Mouse (Mus musculus): ENCODE measurements around the gene E2f2.

The E2f2 gene

DNA sequence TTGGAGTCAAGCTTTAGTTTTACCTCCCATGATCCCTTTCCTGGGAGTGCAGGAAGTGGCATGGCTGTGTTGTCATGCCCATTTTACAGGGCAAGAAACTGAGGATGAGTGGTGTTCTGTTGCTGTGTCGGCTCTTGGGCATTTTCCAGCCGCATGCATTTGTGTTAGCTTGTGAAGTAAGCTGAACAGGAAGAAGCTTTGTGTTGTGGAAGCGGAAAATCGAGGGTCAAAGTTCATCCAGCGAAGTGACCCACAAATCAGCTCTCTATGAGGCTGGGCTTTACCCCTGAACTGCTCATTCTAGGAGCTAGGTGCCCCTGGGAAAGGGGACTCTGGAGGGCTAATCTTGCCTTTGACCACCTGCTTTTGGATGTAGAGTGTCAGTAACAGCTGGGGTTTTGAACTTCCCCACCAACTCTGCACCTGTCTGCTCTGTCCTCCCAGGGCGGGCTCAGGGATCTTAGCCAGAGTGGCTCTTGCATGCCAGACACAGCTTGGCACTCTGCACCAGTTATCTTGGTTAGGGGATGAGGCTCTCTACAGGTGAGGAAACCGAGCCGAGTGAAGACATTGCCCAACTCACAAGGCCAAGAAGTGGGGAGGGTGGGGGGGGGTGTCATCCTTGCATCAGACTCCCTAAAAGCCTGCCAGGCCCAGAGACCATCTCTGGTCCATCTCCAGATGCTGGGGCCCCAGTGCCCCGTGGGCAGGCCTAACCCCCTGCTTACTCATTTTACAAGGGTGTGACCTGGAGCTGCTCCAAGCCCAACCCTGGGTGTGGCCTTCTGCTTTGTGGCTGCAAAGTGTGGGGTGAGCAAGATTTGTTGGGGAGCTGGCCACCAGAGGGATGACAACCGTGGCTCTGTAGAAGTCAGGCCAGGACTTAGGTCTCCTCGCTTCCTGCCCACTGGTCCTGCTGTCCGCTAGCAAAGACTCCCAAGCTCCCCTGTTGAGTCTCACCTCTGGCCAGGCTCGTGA, 2.3 kb downstream of the E2f2 start:
- DNase-seq (ENCODE audit: low spot score in 2 of 2): no peak

DNA sequence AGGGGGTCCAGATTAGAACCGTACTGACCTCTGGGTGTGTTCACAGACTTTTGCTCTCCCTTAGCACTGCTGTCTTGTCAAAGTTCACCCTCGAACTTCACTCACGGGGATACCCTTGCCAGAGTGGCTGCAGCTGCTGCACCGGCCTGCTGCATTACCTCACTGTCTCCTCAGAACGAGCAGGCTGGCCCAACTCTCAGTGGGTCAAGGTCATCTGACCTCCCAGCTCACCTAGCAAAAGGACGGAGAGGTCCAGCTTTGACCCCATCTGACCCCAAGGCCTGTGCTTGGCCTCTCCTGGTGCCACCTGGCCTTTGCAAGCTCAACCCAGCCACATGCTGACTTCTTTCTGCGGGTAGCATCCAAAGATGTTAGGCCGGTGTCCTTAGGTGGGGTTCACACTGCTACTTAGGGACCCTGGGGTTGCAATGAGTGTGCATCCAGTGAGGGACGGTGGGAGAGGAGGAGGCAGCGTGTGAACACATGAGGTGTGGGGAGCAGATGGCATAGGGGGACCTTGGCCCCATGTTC, 3.9 kb downstream of the E2f2 start:
- no peak for DNase-seq (ENCODE audit: low spot score in 2 of 2)

DNA sequence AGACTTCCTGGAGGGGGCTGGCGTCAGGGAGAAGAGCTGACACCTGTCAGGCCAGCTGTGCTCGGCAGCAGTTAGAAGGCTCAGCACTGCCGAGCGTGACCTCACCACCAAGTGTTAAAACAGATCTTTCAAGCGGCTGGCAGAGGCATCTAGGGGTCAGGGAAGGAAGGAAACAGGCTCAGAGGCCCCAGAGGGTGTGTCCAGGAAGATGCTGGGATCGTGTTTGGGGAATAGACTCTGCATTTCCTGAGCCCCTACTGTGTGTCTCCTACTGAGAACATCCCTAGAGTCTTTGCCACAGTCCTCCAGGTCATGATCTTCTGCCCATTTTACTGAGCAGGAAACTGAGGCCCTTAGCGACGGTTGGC, 5.0 kb downstream of the E2f2 start:
- DNase-seq (ENCODE audit: low spot score in 2 of 2): no peak

DNA sequence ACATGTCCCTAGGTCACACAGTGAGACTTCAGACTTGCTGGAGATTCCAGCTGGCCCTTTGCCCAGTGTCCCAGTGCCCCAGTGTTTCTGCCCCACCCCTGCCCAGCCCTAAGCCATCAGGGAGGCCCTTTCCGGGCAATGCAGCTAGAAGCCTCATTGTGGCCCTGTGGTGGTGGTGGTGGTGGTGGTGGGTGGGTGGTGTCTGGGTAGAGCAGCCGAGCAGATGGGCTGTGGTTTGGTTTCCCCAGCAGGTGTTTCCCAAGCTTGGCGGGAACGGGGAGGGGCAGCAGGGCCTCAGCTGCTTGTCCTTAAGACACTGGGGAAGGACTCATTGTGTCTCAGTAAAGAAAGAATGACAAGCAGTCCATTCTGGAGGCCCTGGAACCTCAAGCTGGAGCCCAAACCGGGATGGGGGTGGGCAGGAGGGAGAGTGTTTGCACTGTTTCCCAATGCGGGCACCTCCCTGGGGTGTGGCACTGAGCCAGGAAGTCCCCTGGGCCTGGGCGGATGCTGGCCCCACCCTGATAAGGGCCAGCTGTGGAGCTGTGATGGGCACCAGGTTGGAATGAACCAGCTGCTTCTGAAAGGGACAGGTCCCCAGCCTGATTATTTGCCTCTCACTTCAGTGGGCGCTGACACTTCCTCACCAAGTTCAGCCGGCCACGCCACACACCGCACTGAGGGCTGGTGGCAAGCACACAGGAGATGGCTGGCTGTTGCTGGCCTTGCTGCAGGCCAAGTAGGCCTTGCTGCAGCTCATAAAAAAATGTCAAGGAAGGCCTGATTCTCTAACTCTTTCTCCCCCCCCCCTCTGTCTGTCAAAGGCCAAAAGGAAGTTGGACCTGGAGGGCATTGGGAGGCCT, 5.6 kb downstream of the E2f2 start:
- no peak for DNase-seq (ENCODE audit: low spot score in 2 of 2)

DNA sequence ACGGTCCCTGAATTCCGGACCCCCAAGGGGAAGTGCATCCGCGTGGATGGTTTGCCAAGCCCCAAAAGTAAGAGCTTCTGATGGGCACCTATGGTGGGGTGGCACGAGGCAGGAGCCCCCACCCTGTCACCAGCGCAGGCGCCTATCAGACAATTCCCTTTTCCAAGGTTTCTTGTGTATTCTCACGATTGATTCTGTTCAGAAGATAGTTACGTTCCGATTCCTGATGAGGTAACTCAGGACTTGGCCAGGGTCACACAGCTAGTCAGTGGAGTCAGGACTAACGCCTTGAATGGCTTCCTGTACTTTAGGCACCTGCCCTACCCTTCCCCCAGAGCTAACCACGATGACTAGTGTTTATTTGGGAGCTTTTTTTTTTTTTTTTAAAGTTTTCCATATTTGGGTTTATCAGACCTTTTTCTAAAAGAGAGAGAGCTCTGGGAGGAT, 6.3 kb downstream of the E2f2 start:
- DNase-seq (ENCODE audit: low spot score in 2 of 2): no peak

DNA sequence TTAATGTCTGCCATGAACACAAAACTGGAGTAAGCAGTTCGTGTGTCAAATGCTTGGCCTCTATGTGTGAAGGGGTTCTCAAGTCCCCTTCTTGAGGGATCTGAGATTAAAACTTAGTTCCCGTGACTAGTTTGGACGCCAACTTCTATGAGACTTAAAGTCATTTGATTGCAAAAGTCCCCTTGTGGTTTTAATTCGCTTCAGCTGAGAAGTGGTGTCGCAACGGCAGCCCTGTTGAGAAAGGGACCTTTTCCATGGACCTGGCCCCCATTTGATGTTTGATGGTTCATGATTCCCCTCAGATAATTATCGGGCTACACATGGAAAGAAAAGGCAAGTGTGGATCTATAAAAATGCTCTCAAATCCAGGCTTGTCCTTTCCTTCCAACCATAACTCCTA, 7.3 kb downstream of the E2f2 start:
- no peak for DNase-seq (ENCODE audit: low spot score in 2 of 2)

DNA sequence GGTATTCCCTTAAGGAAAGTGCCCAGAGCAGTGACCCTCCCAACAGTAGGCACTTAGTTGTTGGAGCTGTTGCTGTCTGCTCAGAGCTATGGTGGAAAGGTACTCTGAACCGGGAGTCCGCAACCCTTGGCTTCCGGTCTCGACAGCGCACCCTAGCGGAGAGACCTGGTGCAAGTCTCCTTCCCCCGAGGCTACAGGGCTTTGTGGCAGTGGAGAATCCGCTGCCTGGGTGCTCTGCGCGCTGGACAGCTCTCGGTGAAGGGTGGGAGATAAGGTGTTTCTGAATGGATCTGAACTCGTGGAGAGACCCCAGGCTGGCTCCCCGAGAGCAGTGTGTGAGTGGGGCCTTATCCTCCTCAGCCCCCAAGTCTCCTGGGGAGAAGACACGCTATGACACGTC, 7.8 kb downstream of the E2f2 start:
- DNase-seq (ENCODE audit: low spot score in 2 of 2): peak; percentile 48 to 73

DNA sequence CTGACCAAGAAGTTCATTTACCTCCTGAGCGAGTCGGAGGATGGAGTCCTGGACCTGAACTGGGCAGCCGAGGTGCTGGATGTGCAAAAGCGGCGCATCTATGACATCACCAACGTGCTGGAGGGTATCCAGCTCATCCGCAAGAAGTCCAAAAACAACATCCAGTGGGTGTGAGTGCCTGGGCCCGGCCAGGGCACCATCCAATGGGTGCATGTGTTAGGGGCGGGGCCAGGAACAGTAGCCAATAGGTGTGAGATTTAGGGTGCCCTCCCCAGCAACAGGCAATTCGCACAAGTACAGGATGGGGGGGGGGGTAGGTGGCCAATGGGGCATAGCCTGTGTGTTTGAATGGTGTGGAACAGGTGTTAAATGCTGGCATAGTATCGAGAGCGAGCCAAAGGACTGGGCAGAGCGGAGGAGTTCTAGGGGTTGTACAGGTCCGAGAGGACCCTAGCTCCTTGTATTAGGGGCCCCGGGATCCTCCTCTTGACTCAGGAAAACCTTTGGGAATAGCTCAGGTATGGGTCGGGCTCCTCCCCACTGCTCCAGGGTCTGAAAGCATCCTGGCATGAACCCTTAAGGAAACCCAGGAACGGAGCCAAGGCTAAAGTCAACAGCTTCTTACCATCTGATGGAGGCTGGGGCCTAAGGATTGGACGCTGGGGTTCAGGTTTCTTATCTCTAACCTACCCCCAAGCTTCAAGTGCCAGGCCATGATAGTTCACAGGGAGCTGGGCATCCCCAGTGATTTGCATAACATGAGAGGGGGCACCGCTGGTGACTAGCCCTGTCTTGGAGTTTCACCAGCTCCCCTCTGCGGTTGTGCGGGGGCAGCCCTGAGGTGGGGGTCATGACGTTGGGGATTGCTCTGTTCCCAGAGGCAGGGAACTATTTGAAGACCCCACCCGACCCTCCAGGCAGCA, 8.5 kb downstream of the E2f2 start:
- peak; percentile 60 to 81 for DNase-seq (ENCODE audit: low spot score in 2 of 2)

DNA sequence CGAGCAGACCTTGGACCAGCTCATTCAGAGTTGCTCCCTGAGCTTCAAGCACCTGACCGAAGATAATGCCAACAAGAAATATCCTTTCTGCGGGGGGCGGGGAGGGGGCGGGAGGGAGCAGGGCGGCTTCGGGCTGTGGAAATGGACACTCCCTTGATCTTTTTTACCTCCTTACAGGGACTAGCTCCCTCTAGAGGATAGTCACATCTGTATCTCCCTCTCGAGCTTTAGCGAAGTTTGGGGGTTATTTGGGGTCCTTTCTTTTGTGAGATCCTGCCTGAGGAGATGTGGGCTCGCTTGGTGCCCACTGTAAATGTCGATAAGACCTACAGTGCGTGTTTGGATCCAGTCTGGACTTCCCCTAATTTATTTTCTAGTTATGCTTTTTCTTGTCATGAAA, 9.2 kb downstream of the E2f2 start:
- DNase-seq (ENCODE audit: low spot score in 2 of 2): no peak

DNA sequence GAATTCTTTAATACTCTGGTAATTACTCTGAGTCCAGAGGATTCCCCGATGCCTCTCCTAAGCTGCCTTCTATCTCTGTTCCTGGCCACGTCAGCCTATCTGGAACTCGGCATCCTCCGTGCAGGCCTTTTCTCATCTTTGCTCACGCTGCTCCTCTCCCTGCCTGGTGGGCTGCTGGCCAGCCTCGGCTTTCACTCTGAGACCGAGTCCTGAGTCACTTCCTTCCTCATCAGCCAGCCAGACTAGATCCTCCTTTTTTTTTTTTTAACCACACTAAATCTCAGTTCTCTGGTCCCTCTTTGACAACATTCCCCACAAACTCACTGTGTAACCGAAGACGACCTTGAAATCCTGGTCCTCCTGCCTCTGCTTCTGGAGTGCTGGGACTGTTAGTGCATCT, 13.2 kb downstream of the E2f2 start:
- DNase-seq (ENCODE audit: low spot score in 2 of 2): no peak

DNA sequence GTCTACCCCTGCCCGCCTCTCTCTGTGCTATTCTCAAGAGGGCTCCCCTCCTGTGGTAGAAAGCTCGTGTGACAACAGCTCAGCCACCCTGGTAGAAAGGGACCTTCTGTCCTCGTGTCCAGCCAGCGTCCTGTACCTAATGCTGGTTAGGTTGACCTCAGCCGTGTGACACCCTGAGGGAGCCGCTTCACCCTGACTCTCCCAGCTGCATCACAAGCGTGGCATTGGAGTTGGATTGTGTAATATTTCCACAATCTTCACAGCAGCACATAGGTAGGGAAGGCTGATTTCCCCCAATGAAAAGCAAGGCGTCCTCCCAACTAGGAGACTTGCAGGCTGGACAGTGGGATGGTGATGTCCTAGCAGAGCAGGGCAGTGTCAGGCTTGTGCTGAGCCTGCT, 14.1 kb downstream of the E2f2 start:
- DNase-seq (ENCODE audit: low spot score in 2 of 2): no peak

DNA sequence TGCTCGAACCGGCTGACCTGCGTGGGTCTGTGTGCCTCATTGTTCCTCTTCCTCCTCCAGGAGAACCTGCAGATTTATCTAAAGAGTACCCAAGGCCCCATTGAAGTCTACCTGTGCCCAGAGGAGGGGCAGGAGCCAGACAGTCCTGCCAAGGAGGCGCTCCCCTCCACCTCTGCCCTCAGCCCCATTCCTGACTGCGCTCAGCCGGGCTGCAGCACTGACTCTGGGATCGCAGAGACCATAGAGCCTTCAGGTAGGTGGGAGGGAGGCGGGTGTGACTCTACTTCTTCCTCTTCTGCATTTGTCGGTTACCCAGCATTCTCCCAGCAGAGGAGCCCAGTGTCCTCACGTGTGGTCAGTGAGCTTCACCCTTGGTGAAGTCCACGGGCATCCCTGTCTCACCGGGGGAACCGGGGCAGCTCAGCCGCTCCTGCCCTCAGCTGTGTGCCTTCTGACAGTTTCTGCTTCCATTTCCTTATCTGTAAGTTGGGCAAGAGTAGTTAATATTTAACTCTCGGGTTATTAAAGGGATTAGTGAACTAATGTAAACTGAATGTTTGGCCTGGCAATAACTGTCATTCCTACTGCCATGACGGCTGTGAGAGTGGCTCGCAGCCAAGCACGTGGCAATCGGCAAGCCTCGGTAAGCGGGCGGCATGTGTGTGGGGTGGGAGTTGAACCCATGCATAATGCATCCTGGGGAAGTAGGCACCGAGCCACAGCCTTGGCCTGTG, 14.7 kb downstream of the E2f2 start:
- no peak for DNase-seq (ENCODE audit: low spot score in 2 of 2)

DNA sequence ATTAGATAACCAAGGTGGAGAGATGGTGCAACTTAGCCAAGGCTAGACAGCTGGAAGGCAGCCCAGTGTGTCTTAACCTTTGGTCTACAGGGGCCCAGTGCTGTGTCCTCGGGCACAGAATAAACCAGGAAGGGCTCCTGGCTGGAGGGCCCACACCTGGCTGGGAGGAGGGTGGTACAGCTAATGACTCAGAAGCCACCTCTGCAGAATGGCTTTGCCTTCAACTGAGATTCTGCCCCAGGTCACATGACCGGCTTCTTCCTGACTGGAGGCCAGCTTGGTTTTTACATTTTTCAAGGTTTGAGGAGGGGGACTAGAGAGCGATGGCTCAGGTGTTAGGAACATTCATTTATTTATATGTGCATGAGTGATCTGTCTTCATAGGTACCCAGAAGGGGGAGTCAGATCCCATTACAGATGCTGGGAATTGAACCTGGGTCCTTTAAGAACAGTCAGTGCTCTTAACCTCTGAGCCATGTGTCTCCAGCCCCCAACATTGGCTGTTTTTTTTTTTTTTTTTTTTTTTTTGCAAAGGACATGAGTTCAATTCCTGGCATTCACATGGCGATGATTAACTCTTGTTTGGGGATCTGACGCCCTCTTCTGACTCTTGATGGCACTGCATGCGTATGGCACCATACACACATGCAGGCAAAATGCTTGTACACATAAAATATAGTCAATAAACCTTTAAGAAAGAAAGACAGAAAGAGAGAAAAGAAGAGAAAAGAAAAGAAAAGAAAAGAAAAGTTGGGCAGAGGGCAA, 17.0 kb downstream of the E2f2 start:
- DNase-seq (ENCODE audit: low spot score in 2 of 2): no peak

DNA sequence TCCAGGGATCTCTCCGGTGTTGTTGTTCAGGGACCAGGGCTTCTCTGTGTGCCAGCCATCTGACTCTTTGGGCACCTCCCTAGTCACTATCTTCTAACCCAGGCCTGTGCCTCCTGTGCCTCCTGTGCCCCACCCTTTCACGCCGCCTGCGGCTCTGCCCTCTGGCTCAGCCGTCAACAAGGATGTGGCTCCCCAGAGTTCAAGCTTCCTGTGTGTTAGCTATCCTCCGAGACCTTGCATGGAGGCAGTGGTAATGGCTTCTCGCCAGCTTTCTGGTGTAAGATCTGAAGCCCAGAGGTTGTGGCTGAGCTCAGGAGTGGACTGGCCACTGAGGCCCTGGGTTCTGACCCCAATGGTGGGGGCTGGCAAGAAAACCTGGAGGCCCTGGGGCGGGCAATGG, 17.7 kb downstream of the E2f2 start:
- DNase-seq (ENCODE audit: low spot score in 2 of 2): no peak

DNA sequence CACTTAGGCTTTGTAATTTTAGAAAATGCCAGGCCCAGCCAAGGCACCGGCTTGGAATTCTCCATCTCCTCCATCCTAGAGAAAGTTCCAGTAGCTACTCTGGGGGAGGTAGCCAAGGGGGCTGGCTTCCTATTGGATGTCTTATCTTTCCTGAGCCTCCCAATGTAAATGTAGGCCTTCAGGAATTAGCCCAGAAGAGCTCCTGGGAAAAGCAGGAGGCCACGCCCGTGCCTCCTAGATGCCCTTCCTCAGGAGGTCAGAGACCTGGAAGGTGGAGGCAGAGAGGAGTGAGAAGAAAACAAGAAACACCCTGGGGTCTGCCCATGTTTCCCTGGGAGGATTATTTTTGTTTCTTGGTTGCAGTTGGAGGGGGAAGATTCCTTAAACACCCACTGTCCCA, 21.4 kb downstream of the E2f2 start:
- DNase-seq (ENCODE audit: low spot score in 2 of 2): no peak

DNA sequence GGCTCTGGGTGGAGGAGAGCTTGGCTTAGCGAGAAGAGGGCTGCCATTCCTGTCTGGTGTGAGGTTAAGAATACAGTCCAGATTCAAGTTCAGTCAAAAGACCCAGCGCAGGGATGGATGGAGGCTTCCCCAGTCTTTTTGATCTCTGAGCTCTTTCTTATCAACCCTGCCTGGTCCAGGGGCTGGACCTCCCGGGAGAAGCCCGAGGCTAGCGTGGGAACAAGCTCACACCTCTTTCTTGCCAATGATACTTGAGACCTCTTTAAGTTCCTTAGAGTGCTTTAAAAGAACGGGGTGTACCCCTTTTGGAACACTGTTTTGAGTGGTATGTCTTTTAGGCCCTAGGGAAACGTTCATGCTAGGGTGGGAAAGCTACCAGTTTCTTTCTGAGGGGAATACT, 22.8 kb downstream of the E2f2 start:
- no peak for DNase-seq (ENCODE audit: low spot score in 2 of 2)

DNA sequence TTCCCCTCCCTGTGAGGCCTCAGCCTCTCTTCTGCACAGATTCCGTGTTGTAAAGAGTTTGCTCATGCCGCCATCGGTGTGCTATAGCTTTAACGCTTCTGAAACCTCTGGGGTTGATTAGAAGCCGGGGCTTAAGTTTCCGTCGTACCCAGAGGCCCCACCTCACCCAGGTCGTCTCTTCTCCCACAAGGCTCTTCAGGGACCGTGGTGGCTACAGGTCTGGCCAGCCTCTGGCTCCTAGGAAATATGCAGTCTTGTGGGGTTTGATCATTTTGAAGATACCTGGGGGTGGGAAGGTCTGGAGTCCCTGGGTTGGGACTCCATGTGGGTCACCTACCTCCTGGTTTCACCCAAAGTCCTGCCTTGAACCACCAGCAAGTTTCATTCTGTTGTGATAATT, 23.4 kb downstream of the E2f2 start:
- DNase-seq (ENCODE audit: low spot score in 2 of 2): no peak

DNA sequence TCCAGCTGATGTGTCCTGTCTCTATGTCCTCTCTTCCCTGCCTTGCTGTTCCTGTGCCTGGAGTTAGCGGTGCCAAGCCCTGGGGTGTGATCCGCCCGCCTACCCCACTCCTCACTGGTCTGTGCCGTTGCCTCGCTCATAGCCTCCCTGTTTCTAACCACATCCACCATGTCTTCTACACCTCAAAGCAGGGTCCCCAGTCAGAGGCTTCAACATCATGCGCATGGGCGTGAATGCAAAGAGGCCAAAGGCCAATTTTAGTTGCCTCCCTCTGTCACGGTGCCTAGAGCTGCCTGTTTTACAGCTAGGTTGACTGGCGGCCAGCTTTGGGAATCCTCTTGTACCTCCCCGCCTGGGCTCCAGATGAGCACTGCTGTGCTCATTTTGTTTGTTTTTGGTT, 24.0 kb downstream of the E2f2 start:
- DNase-seq (ENCODE audit: low spot score in 2 of 2): no peak

DNA sequence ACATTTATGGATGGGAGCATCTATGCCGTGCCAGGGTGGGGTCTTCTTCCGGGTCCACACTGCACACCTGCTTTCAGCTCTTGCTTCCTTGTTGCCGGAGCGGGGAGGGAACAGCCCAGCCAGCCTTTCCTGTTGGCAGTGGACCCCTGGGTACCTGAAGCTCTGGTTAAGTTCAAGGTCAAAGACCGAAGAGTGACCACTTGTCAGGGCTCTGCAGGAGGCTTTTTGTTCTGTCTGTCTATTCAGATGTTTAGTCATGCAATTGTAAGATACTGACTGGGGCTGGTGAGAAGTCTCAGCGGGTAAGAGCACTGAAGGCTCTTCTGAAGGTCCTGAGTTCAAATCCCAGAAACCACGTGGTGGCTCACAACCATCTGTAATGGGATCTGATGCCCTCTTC, 26.7 kb downstream of the E2f2 start:
- DNase-seq (ENCODE audit: low spot score in 2 of 2): no peak
